Comparison of ENCODE assay signal across 8 mouse cellular contexts in the genomic region with DNA sequence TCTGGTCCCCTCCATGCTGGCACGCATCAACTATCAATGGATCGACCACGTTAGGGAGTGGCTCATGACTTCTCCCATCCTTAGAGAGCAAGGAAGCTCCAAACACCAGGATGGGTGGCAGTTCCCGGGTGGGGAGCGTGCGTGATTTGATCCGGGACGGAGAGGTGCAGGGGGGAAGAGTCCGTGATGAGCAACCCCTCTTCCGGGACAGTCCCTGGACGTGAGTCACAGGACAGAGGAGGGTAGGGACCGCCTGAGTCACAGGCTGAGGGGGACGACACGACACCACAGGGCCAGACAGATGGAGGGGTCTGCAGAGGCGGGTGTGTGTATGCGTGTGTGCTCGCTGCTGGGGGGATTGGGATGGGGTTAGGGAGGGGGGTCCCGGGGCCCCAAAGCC. TPM values are rescaled to one million over a fixed set of nuclear protein-coding genes. Genes with fewer than 3 reads are reported as not detected.
DNase-seq lines count a peak whose midpoint lies in the region; ATAC-seq and TF ChIP-seq lines count a peak whose summit lies in the region.

No protein-coding gene starts in this region.

- no peaks in the 10 kb centered on the region for H3K36me3 ChIP-seq in embryonic facial prominence, embryonic 11.5 days (replicated peaks; ENCODE audit: control insufficient read depth, insufficient read depth, low read depth, low read length)
- H3K36me3 ChIP-seq in liver, embryonic 16.5 days (ENCODE audit: control insufficient read depth, insufficient read depth) = no peaks in the 10 kb centered on the region

- under 1% methylated on average over 18 of the region's 18 CpGs for WGBS in embryonic facial prominence, embryonic 11.5 days
- 0% methylated on average over 18 of the region's 18 CpGs for WGBS in liver, embryonic 16.5 days (ENCODE audit: insufficient replicate concordance)
- 0% methylated on average over 18 of the region's 18 CpGs for WGBS in olfactory bulb, adult 2 months

- DNase-seq in cerebellum, adult 8-10 months = peak; percentile 58
- no peak for DNase-seq in cerebellum, postnatal 10 days
- DNase-seq in right cerebral cortex, postnatal 10 days (ENCODE audit: low spot score in 2 of 2) = peak; percentile 43 to 55
- DNase-seq in right cerebral cortex, postnatal 4 days = no peak
- no peak for DNase-seq in embryonic facial prominence, embryonic 11.5 days (ENCODE audit: low spot score)

- H3K9ac ChIP-seq in embryonic facial prominence, embryonic 11.5 days (replicated peaks; ENCODE audit: low read length) = peak overlapping the region; percentile 81
- H3K9ac ChIP-seq in liver, embryonic 16.5 days (ENCODE audit: low read depth, low read length) = peak overlapping the region; percentile 82

- H3K27me3 ChIP-seq in embryonic facial prominence, embryonic 11.5 days (ENCODE audit: control insufficient read depth, insufficient read depth, low read length) = no peaks in the 10 kb centered on the region
- no peaks in the 10 kb centered on the region for H3K27me3 ChIP-seq in liver, embryonic 16.5 days (ENCODE audit: control insufficient read depth, insufficient read depth, low read depth, low read length)

- TF ChIP-seq POLR2A in olfactory bulb, adult 2 months (IDR thresholded peaks at IDR 0.05; ENCODE audit: insufficient read depth, low read depth, low read length) = no peak

- peak overlapping the region; percentile 89 for H3K4me2 ChIP-seq in embryonic facial prominence, embryonic 11.5 days (ENCODE audit: low read depth, low read length)
- H3K4me2 ChIP-seq in liver, embryonic 16.5 days (ENCODE audit: low read depth, low read length) = peak overlapping the region; percentile 98

- H3K4me1 ChIP-seq in embryonic facial prominence, embryonic 11.5 days (ENCODE audit: control insufficient read depth, insufficient read depth, low read length) = no peaks in the 10 kb centered on the region
- peaks cover 15% of the 10 kb centered on the region for H3K4me1 ChIP-seq in liver, embryonic 16.5 days (ENCODE audit: control insufficient read depth, low read depth, low read length)
- peaks cover 8% of the 10 kb centered on the region; the same call in 1 of the 2 replicates for H3K4me1 ChIP-seq in olfactory bulb, adult 2 months (ENCODE audit: control insufficient read depth, insufficient read depth, low read length)

- H3K27ac ChIP-seq in embryonic facial prominence, embryonic 11.5 days (replicated peaks; ENCODE audit: low read depth, low read length) = peak overlapping the region; percentile 59
- H3K27ac ChIP-seq in liver, embryonic 16.5 days (ENCODE audit: low read length) = peak overlapping the region; percentile 37; the same call in 1 of the 2 replicates
- H3K27ac ChIP-seq in olfactory bulb, adult 2 months (ENCODE audit: insufficient read depth, low read depth, low read length) = no peak overlapping the region; the same call in 1 of the 2 replicates

- ATAC-seq in embryonic facial prominence, embryonic 11.5 days (replicated peaks; ENCODE audit: insufficient number of reproducible peaks, low FRiP score, low TSS enrichment, low read depth) = peak; percentile 90; the same call in 1 of the 2 replicates
- ATAC-seq in hematopoietic stem cell, adult 5-6 weeks (replicated peaks in 1 of 2; ENCODE audit: insufficient read depth in 1 of 2, low FRiP score in 2 of 2, low TSS enrichment in 1 of 2, low read depth in 1 of 2, poor library complexity in 2 of 2, severe bottlenecking in 2 of 2) = peak; percentile 19 to 47; a peak in 3 of 4 replicates
- ATAC-seq in liver, embryonic 16.5 days (ENCODE audit: low read depth) = peak; percentile 18

- H3K4me3 ChIP-seq in embryonic facial prominence, embryonic 11.5 days (ENCODE audit: low read depth, low read length) = peak overlapping the region; percentile 77
- peak overlapping the region; percentile 92 for H3K4me3 ChIP-seq in liver, embryonic 16.5 days (ENCODE audit: low read depth, low read length)
- H3K4me3 ChIP-seq in olfactory bulb, adult 2 months (ENCODE audit: insufficient read depth, low read depth, low read length) = peak overlapping the region; percentile 68

- no peak for TF ChIP-seq CTCF in olfactory bulb, adult 2 months (IDR thresholded peaks at IDR 0.05; ENCODE audit: insufficient read depth, low read depth, low read length)

- no peaks in the 10 kb centered on the region for H3K9me3 ChIP-seq in embryonic facial prominence, embryonic 11.5 days (replicated peaks; ENCODE audit: control insufficient read depth, low read length)
- H3K9me3 ChIP-seq in liver, embryonic 16.5 days (replicated peaks; ENCODE audit: control insufficient read depth, low read length) = no peaks in the 10 kb centered on the region

RNA-seq across cellular contexts. Expression of a gene that starts 0.7 kb away (rescaled TPM):
- polyA plus RNA-seq in embryonic facial prominence, embryonic 11.5 days (2014; fragmentation: Nextera tagmentation; extraction: Ambion mirVana) = 144 and 151 TPM in 2 replicates
- total RNA-seq in hematopoietic stem cell, adult 5-6 weeks (2017) = 164 and 184 TPM in 2 replicates
- 32.8 and 33.0 TPM in 2 replicates for polyA plus RNA-seq in liver, embryonic 16.5 days (2015; fragmentation: Nextera tagmentation; extraction: Ambion mirVana)
- 73.4 TPM in 1 of 2 replicates, not detected in the other for polyA plus RNA-seq in olfactory bulb, adult 2 months (2012; ENCODE audit: insufficient read depth, insufficient read length, low replicate concordance, missing spikeins)

Comparison
In these comparisons a context has a peak if more than half of its experiments do, and no peak if none do; other contexts are left out.
1. DNase-seq: peak in cerebellum, adult 8-10 months (single experiment) and right cerebral cortex, postnatal 10 days (2 of 2); none in cerebellum, postnatal 10 days (0 of 2), right cerebral cortex, postnatal 4 days (single experiment) and embryonic facial prominence, embryonic 11.5 days (single experiment).
2. ATAC-seq: peak in every context shown above with its lines; median percentile 90 in embryonic facial prominence, embryonic 11.5 days; 33 in hematopoietic stem cell, adult 5-6 weeks; 18 in liver, embryonic 16.5 days.
3. Peak in every context shown above with its lines, with median percentiles within 50 percentile points of each other: H3K4me3 ChIP-seq.